Mouse (Mus musculus): ENCODE measurements around the gene Foxr1. TPM values are rescaled to one million over a fixed set of nuclear protein-coding genes. Genes with fewer than 3 reads are reported as not detected.
A peak's percentile ranks its signal among the peaks of the same experiment; 100 is the strongest.
"Not testable (repeated sequence)": the region's sequence is repeated elsewhere in the genome, so short reads cannot be mapped to it uniquely, and the experiment has no call there.

Foxr1 gene
- polyA plus RNA-seq, 1 experiment from 2014 or later, result not detected

DNA sequence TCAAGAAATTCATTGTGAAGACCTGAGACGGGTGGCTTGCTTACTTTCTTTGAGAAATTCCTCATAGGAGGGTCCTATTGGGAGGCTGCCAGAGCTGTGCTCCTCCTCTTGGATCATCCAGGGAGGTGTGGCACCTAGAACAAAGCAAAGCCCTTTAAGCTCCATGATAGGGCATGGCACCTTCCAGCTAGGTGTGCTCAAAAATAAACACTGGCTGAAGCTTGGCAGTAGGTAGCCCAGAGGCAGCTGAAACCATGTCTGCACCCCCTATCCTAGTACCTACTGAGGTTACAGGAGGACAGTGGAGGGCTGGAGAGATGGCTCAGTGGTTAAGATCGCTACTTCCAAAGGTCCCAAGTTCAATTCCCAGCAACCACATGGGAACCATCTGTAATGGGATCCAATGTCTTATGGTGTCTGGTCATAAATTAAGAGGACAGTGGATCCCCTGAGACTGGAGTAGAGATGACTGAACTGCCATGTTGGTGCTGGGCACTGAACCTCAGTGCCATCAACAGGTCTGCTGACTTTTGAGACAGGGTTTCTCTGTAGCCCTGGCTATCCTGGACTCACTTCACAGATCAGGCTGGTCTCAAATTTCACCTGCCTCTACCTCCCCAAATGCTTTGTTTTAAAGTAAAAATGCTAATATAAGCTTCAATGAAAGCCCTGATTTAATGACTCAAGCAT lies 30.1 kb downstream of the Foxr1 start:
- no peak for ATAC-seq (ENCODE audit: borderline replicate concordance, extremely low read depth, low FRiP score, low TSS enrichment)
- peaks cover 59% of the 10 kb centered on the region for H3K36me3 ChIP-seq
- peaks cover 18% of the 10 kb centered on the region for H3K4me1 ChIP-seq
- WGBS, result 67% methylated on average over 2 of the region's 2 CpGs
- no peak overlapping the region for H3K4me3 ChIP-seq
- no peaks in the 10 kb centered on the region for H3K9me3 ChIP-seq
- H3K9ac ChIP-seq, result no peak overlapping the region
- no peak overlapping the region for H3K4me2 ChIP-seq
- H3K27me3 ChIP-seq, result no peaks in the 10 kb centered on the region
- H3K27ac ChIP-seq, result no peak overlapping the region

DNA sequence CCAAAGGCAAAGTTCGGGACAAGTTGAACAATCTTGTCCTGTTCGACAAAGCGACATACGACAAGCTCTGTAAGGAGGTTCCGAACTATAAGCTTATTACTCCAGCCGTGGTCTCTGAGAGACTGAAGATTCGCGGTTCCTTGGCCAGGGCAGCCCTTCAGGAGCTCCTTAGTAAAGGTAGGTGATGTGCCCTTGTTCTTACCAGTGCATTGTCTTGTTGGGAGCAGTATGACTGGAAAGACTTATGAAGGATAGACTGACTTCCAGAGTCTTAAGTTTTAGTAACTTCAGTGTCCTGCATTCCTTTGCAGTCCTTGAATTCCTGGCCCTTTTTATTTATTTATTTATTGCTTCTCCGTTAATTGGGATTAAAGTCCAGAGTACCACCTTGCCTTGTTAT lies 32.2 kb downstream of the Foxr1 start:
- Histone ChIP-seq H3K9ac (peak overlapping the region; percentile 85), H3K36me3 (peaks cover 67% of the 10 kb centered on the region), H3K4me1 (peaks cover 25% of the 10 kb centered on the region), H3K4me2 (peak overlapping the region; percentile 74), H3K4me3 (peak overlapping the region; percentile 90)
- H3K9me3 ChIP-seq; H3K27ac ChIP-seq; H3K27me3 ChIP-seq; ATAC-seq (ENCODE audit: borderline replicate concordance, extremely low read depth, low FRiP score, low TSS enrichment): not testable (repeated sequence)
- WGBS, result 73% methylated on average over 9 of the region's 9 CpGs

DNA sequence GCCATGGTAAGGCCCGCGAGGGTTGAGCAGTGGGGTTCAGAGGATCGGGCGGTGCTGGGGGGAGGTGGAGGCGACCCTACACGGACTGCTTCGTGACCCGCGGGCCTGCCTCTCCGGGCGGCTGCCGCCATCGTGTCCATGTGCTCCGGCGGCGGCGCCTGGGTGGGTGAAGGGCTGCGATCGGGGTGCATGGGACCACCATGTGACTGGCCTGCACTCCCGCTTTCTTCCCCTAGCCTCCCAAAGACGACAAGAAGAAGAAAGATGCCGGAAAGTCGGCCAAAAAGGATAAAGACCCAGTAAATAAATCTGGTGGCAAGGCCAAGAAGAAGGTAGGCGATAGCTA lies 33.2 kb downstream of the Foxr1 start:
- ATAC-seq (ENCODE audit: borderline replicate concordance, extremely low read depth, low FRiP score, low TSS enrichment), result no peak

DNA sequence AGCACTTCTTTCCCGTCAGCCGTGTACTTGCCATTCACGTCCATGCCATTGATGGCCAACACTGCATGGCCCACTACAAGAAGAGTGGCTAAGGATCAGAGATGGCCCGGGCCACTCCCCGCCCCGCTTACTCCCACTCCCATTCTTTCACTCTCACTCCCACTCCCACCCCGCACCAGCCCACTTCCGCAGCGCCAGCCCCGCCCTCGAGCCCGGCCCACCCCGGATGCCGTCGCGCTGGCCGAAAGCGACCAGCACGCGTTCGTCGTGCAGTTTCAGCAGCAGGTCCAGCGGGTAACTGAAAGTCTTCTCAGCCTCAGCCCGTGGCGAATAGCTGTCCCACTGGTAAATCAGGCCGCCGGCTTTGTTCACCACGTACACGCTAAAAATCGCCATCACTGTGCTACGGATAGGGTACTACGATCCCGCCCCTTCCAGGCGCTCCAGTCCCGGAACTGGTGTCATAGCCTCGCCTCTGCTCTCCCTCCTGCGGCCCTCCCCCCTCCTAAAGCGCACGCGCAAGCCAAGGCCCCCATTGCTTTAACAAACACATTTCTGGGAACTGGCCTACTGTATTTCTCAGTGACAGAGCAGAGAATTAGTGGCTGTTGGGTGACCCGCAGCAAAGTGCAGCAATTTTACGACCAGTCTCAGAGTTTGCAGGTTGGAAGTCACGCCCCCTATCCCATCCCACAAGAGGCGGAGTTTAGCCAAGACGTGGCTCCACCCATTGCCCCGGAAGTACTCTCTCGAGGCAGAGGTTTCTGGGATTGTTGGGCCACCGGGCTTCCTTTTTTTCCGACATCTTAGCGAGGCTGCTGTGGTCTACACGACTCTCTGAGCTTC lies 33.8 kb downstream of the Foxr1 start, which contains the start of the genes Rps25 and Trappc4:
Gene Rps25, plus strand, starts transcription at position 234 of the 846 bp plus-strand sequence.
Gene Trappc4, minus strand, starts transcription at position 695 of the 846 bp plus-strand sequence.
- ATAC-seq (ENCODE audit: borderline replicate concordance, extremely low read depth, low FRiP score, low TSS enrichment), result peak; percentile 96
- no peaks in the 10 kb centered on the region for H3K27me3 ChIP-seq
- under 1% methylated on average over 51 of the region's 51 CpGs for WGBS
- peaks cover 25% of the 10 kb centered on the region for H3K4me1 ChIP-seq
- H3K27ac ChIP-seq, result peak within 1 kb of the TSS; percentile 98
- H3K4me2 ChIP-seq, result peak within 1 kb of the TSS; percentile 74
- no peaks in the 10 kb centered on the region for H3K9me3 ChIP-seq
- peaks cover 70% of the 10 kb centered on the region for H3K36me3 ChIP-seq
- H3K4me3 ChIP-seq, result peak within 1 kb of the TSS; percentile 90
- peak within 1 kb of the TSS; percentile 85 for H3K9ac ChIP-seq

More for the DNA sequence above, 33.2 kb downstream of the Foxr1 start:
- Histone ChIP-seq H3K9ac (peak overlapping the region; percentile 85), H3K4me1 (peaks cover 25% of the 10 kb centered on the region), H3K9me3 (no peaks in the 10 kb centered on the region), H3K4me2 (peak overlapping the region; percentile 74), H3K27ac (peak overlapping the region; percentile 98), H3K4me3 (peak overlapping the region; percentile 90), H3K27me3 (no peaks in the 10 kb centered on the region), H3K36me3 (peaks cover 70% of the 10 kb centered on the region)
- 0% methylated on average over 24 of the region's 24 CpGs for WGBS

DNA sequence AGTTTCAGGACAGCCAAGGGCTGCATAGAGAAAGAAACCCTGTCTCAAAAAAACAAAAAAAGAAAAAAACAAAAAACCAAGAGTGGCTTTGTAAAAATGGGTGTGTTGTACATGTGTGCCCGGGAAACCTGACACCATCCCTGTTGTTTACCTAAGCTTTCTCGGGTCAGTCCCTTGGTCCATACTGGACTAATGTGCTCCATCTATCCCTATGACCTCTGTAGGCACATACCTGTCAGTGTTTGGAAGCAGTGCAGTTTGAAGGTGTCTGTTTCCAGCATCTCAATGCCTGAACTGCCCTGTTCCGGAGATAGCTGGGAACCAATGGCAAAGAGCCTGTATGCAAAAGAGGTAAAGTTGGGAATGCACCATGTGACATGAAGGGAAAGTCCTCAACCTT lies 35.9 kb downstream of the Foxr1 start:
- peaks cover 25% of the 10 kb centered on the region for H3K4me1 ChIP-seq
- H3K36me3 ChIP-seq, result peaks cover 70% of the 10 kb centered on the region
- no peak overlapping the region for H3K27ac ChIP-seq
- ATAC-seq (ENCODE audit: borderline replicate concordance, extremely low read depth, low FRiP score, low TSS enrichment), result no peak
- no peak overlapping the region for H3K4me3 ChIP-seq
- no peaks in the 10 kb centered on the region for H3K27me3 ChIP-seq
- H3K4me2 ChIP-seq, result no peak overlapping the region
- no peak overlapping the region for H3K9ac ChIP-seq
- 57% methylated on average over 3 of the region's 3 CpGs for WGBS
- H3K9me3 ChIP-seq, result no peaks in the 10 kb centered on the region

DNA sequence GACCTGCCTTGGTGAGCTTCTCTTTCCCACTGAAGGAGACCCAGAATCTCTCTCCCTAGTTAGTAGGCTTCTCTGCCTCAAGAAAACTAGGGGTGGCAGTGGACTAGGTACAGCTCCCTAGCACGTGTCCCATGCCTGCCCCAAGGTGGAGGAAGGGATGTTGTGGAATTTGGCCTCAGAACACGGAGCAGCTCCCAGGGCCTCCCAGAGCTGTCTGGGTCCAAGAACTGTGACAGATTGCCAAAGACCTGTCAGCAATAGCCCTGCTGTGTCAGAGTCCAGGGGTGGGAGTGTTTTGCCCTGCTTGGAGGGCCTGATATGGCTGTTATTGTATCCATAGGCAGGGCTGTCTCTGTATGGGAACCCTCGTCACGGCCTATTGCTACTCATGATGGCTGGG lies 39.9 kb downstream of the Foxr1 start:
- peaks cover 19% of the 10 kb centered on the region for H3K4me1 ChIP-seq
- H3K9ac ChIP-seq, result no peak overlapping the region
- no peaks in the 10 kb centered on the region for H3K27me3 ChIP-seq
- H3K9me3 ChIP-seq, result no peaks in the 10 kb centered on the region
- H3K4me2 ChIP-seq, result no peak overlapping the region
- no peak overlapping the region for H3K4me3 ChIP-seq
- no peak overlapping the region for H3K27ac ChIP-seq
- H3K36me3 ChIP-seq, result peaks cover 57% of the 10 kb centered on the region
- WGBS, result 73% methylated on average over 4 of the region's 4 CpGs
- no peak for ATAC-seq (ENCODE audit: borderline replicate concordance, extremely low read depth, low FRiP score, low TSS enrichment)

DNA sequence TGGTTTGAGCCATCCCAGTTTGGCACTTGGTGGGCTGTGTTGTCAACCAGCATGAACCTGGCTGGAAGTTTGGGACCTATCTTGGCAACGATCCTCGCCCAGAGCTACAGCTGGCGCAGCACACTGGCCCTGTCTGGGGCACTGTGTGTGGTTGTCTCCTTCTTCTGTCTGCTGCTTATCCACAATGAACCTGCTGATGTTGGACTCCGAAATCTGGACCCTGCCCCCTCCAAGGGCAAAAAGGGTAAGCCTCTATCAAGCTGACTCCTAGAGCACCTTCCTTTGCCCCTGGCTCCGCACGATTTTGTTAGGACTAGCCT lies 41.2 kb downstream of the Foxr1 start:
- Histone ChIP-seq H3K9ac (no peak overlapping the region), H3K4me1 (peaks cover 9% of the 10 kb centered on the region; the same call in 1 of the 2 replicates), H3K27me3 (no peaks in the 10 kb centered on the region), H3K9me3 (no peaks in the 10 kb centered on the region), H3K36me3 (peaks cover 49% of the 10 kb centered on the region), H3K4me2 (no peak overlapping the region), H3K4me3 (no peak overlapping the region), H3K27ac (no peak overlapping the region)
- WGBS, result 85% methylated on average over 6 of the region's 6 CpGs
- ATAC-seq (ENCODE audit: borderline replicate concordance, extremely low read depth, low FRiP score, low TSS enrichment), result no peak

DNA sequence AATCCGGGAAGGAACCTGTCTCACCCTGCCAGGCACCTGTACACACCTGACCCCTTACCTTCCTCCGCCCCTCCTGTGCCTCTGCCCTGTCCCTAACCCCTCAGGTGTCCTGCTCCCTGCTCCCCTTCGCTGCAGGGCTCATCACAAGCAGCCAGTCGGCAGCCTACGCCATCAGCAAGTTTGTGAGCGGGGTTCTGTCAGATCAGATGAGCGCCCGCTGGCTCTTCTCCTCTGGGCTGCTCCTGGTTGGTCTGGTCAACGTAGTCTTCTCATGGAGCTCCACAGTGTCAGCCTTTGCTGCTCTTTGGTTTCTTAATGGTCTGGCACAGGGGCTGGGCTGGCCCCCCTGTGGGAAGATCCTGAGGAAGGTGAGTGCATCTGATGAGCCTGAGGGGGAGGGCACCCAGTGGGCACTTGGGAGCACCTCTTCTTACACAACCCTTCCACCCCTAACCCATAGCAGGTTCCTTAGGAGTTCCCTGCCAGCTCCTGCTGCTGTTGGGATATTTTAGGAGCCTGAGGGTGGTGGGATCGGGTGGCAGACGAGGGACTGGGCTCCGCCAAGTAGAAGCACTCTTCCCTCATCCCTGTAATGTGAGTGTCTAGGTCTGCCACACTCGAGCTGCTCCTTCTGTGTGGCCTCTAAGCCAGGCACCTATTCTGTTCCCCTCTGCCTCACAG lies 41.7 kb downstream of the Foxr1 start:
- no peaks in the 10 kb centered on the region for H3K27me3 ChIP-seq
- H3K27ac ChIP-seq, result no peak overlapping the region
- H3K9ac ChIP-seq, result no peak overlapping the region
- WGBS, result 83% methylated on average over 13 of the region's 13 CpGs
- peaks cover 44% of the 10 kb centered on the region for H3K36me3 ChIP-seq
- ATAC-seq (ENCODE audit: borderline replicate concordance, extremely low read depth, low FRiP score, low TSS enrichment), result no peak
- no peak overlapping the region for H3K4me3 ChIP-seq
- H3K9me3 ChIP-seq, result no peaks in the 10 kb centered on the region
- H3K4me1 ChIP-seq, result peaks cover 9% of the 10 kb centered on the region; the same call in 1 of the 2 replicates
- no peak overlapping the region for H3K4me2 ChIP-seq

DNA sequence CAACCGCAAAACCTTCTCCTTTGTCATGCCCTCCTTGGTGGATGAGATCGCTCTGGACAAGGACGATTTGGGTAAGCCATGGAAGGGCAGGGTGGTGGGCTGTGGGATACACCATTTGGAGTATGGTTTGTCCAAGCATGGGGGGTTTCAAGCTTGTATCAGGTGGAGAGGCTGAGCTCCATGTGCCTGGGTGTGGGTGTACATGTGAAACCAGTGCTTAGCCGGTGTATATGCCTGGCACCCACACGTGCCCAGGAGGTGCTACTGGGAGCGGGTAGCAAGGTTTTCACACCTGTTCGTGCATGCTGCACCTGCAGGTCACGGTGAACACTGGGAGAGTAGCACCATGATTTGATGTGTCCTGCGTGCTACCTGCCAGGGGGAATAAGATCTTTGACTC lies 42.4 kb downstream of the Foxr1 start:
- Histone ChIP-seq H3K27ac (no peak overlapping the region), H3K9me3 (no peaks in the 10 kb centered on the region), H3K4me1 (peaks cover 9% of the 10 kb centered on the region; the same call in 1 of the 2 replicates), H3K36me3 (peaks cover 37% of the 10 kb centered on the region), H3K9ac (no peak overlapping the region), H3K4me2 (peak overlapping the region; percentile 85), H3K27me3 (no peaks in the 10 kb centered on the region), H3K4me3 (no peak overlapping the region)
- ATAC-seq (ENCODE audit: borderline replicate concordance, extremely low read depth, low FRiP score, low TSS enrichment), result no peak
- WGBS, result 84% methylated on average over 9 of the region's 9 CpGs

DNA sequence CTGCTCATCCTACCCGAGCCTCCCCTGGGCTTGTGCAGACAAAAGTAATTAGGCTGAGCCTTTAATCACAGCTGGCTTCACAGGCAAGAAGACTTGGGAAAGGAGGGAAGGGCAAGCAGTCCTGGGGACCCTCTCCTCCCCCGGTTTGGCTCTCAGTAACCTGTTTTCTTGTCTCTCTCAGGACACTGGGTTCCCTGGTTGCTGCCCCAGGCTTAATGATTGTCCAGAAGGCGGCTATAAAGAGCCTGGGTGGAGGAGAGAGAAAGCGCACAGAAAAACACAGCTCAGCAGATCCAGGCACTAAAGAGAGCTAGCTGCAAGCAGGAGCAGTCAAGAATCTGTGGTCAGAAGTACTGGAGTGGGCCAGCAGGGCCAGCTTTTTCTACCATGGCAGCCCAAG lies 42.8 kb downstream of the Foxr1 start:
- Histone ChIP-seq H3K27me3 (no peaks in the 10 kb centered on the region), H3K27ac (no peak overlapping the region), H3K9ac (0 out of 2 replicates have a peak overlapping the region, but pooled peaks have one; percentile 65), H3K4me3 (peak overlapping the region; percentile 57), H3K4me2 (peak overlapping the region; percentile 85), H3K4me1 (peaks cover 9% of the 10 kb centered on the region; the same call in 1 of the 2 replicates), H3K36me3 (peaks cover 32% of the 10 kb centered on the region), H3K9me3 (no peaks in the 10 kb centered on the region)
- WGBS, result 24% methylated on average over 4 of the region's 4 CpGs
- ATAC-seq (ENCODE audit: borderline replicate concordance, extremely low read depth, low FRiP score, low TSS enrichment), result no peak

DNA sequence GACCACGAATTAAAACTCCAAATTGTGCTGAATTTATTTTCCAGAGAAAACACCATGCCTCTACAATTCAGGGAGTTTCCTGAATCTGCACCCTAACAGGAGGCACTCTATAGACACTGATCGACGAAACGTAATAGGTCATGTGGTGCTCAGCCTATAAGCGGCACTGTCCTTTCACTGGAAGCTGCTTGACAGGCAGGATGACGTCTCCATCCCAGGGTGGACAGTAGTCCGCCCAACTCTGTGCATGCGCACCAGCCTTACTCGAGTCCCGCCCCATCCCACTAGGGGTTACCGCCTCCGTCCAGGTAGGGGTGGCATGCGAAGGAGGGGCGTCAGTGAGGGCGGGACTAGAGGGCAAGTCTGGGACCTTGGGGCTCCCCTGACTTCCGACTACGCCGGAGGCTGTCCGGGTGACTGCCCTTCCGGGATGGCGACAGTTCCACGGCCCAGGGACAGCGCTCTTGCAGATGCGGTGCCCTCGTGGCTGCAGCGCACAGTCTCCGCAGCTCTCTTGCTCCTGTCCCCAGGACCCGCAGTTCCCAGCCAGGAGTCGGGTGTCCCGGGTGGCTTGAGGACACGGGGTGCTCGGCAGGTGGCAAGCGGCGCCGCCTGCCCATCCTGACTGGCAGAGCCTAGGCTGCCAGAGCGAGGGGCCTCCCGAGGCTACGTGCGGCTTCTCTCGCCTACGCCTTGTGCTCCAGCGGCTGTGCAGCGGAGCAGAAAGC lies 44.1 kb downstream of the Foxr1 start, which contains the start of gene Slc37a4:
Gene Slc37a4, plus strand, starts transcription at position 169 of the 728 bp plus-strand sequence.
- H3K4me3 ChIP-seq, result peak within 1 kb of the TSS; percentile 57
- ATAC-seq (ENCODE audit: borderline replicate concordance, extremely low read depth, low FRiP score, low TSS enrichment), result peak; percentile 99
- peaks cover 9% of the 10 kb centered on the region; the same call in 1 of the 2 replicates for H3K4me1 ChIP-seq
- no peaks in the 10 kb centered on the region for H3K9me3 ChIP-seq
- peak within 1 kb of the TSS; percentile 85 for H3K4me2 ChIP-seq
- WGBS, result under 1% methylated on average over 43 of the region's 43 CpGs
- H3K9ac ChIP-seq, result peak within 1 kb of the TSS; percentile 65
- no peaks in the 10 kb centered on the region for H3K27me3 ChIP-seq
- H3K36me3 ChIP-seq, result peaks cover 27% of the 10 kb centered on the region
- peak within 1 kb of the TSS; percentile 74 for H3K27ac ChIP-seq
